Mouse (Mus musculus) hindbrain, postnatal 0 days (tissue): ENCODE results near the gene Unc13a. TPM values are rescaled to one million over a fixed set of nuclear protein-coding genes. Genes with fewer than 3 reads are reported as not detected.

Source experiments
- ATAC-seq: fragments of 200-750 bp; cut with Nextera tagmentation; 2 replicates; pipeline ENCODE4 v1.8.0; 2017; ENCODE audit warnings: mild to moderate bottlenecking, moderate TSS enrichment, moderate library complexity
- DNase-seq: peaks from one replicate; pipeline ENCODE4 v3.0.0-alpha.2; 2015; ENCODE audit warnings: low spot score
- H3K27ac ChIP-seq: fragments of 300-500 bp; sonication (generic); 2 replicates; pipeline ENCODE4 v1.5.1; 2014; ENCODE audit warnings: mild to moderate bottlenecking
- H3K27me3 ChIP-seq: fragments of 300-500 bp; sonication (generic); 2 replicates; pipeline ENCODE4 v1.6.1; 2014; ENCODE audit warnings: low read length, mixed read lengths; ENCODE audit not compliant: insufficient read depth
- H3K36me3 ChIP-seq: fragments of 300-500 bp; sonication (generic); 2 replicates; pipeline ENCODE4 v1.6.1; 2014; ENCODE audit warnings: low read length, mixed read lengths; ENCODE audit not compliant: insufficient read depth
- H3K4me1 ChIP-seq: fragments of 300-500 bp; sonication (generic); 2 replicates; pipeline ENCODE4 v1.6.1; 2014; ENCODE audit warnings: antibody characterized with exemption, low read length, mixed read lengths; ENCODE audit not compliant: insufficient read depth
- H3K4me2 ChIP-seq: fragments of 300-500 bp; sonication (generic); 2 replicates; pipeline ENCODE4 v1.6.1; 2014; ENCODE audit warnings: low read depth, mild to moderate bottlenecking, low read length, moderate library complexity, mixed read lengths
- H3K4me3 ChIP-seq: fragments of 300-500 bp; sonication (generic); 2 replicates; pipeline ENCODE4 v1.5.1; 2014; ENCODE audit warnings: low read length
- H3K9ac ChIP-seq: fragments of 300-500 bp; sonication (generic); replicated peaks from 2 replicates; pipeline ENCODE4 v1.6.1; 2014; ENCODE audit warnings: mild to moderate bottlenecking, low read length, moderate library complexity, mixed read lengths
- H3K9me3 ChIP-seq: fragments of 300-500 bp; sonication (generic); 2 replicates; pipeline ENCODE4 v1.6.1; 2016; ENCODE audit warnings: low read length, mixed read lengths
- CTCF ChIP-seq: IDR thresholded peaks from 2 replicates; pipeline ENCODE4 v1.5.1; 2016; ENCODE audit warnings: antibody characterized with exemption, control low read depth, low read depth
- WGBS: fragments of 180-500 bp; shearing (Covaris S2); extraction: QIAGEN DNeasy Blood & Tissue Kit; methylation state at CpG from one replicate; pipeline ENCODE4 v1.1.7; 2014; 5-methylcytosine and 5-hydroxymethylcytosine counted together
- microRNA-seq, 2 experiments: library from miRNA; unstranded; fragments of <30 nt; microRNA quantifications; one replicate each; pipeline ENCODE4; 2016
- polyA plus RNA-seq: library from polyadenylated mRNA; unstranded; fragments of >200 nt; fragmentation: Nextera tagmentation; extraction: Ambion mirVana; gene quantifications from 2 replicates; pipeline ENCODE4 v1.2.1, GENCODE M21; 2015
- total RNA-seq: library from RNA; depleted of rRNA; stranded (reverse); fragments of >200 nt; gene quantifications from 2 replicates; pipeline ENCODE4 v1.2.3, GENCODE M21; 2014; rRNA removed

Gene Unc13a
- total and polyA plus RNA-seq, 2 experiments from 2014 or later: 16.9 to 81.4 TPM

GRCm38 (mm10) chr8:71579476-71579875 lies 92.1 kb downstream of the Unc13a start:
- ATAC-seq (no peak), DNase-seq (peak; percentile 42)
- 0 out of 2 replicates have a peak overlapping the region, but pooled peaks have one; percentile 4 for H3K9ac ChIP-seq
- H3K27me3 ChIP-seq: no peaks in the 10 kb centered on the region
- no peaks in the 10 kb centered on the region; the same call in 1 of the 2 replicates for H3K4me1 ChIP-seq
- H3K4me3 ChIP-seq: no peak overlapping the region
- no peak overlapping the region for H3K27ac ChIP-seq
- peaks cover 15% of the 10 kb centered on the region for H3K36me3 ChIP-seq
- 54% methylated on average over 14 of the region's 14 CpGs for WGBS
- no peak for TF ChIP-seq CTCF
- H3K4me2 ChIP-seq: no peak overlapping the region
- H3K9me3 ChIP-seq: no peaks in the 10 kb centered on the region

- H3K36me3 ChIP-seq: peaks cover 11% of the 10 kb centered on the region; the same call in 1 of the 2 replicates
- H3K9ac ChIP-seq: no peak overlapping the region
- ATAC-seq (no peak), DNase-seq (no peak)
- H3K4me2 ChIP-seq: no peak overlapping the region
- H3K9me3 ChIP-seq: no peaks in the 10 kb centered on the region
- no peaks in the 10 kb centered on the region for H3K27me3 ChIP-seq
- 67% methylated on average over 1 of the region's 1 CpGs for WGBS
- no peak for TF ChIP-seq CTCF
- H3K27ac ChIP-seq: no peak overlapping the region
- H3K4me1 ChIP-seq: no peaks in the 10 kb centered on the region; the same call in 1 of the 2 replicates
- no peak overlapping the region for H3K4me3 ChIP-seq
Measured at GRCm38 (mm10) chr8:71579009-71579408, 92.5 kb downstream of the Unc13a start.

- Histone ChIP-seq H3K9ac (no peak overlapping the region), H3K4me2 (no peak overlapping the region), H3K9me3 (no peaks in the 10 kb centered on the region), H3K4me1 (no peaks in the 10 kb centered on the region; the same call in 1 of the 2 replicates), H3K4me3 (no peak overlapping the region), H3K36me3 (peaks cover 8% of the 10 kb centered on the region; the same call in 1 of the 2 replicates), H3K27me3 (no peaks in the 10 kb centered on the region), H3K27ac (no peak overlapping the region)
- no peak for DNase-seq
- no peak for TF ChIP-seq CTCF
- ATAC-seq: no peak
- 54% methylated on average over 4 of the region's 4 CpGs for WGBS
Measured at GRCm38 (mm10) chr8:71577856-71578387, 93.6 kb downstream of the Unc13a start.

GRCm38 (mm10) chr8:71575020-71575419 lies 96.5 kb downstream of the Unc13a start:
- Histone ChIP-seq H3K9ac (no peak overlapping the region), H3K36me3 (no peaks in the 10 kb centered on the region), H3K4me1 (peaks cover 6% of the 10 kb centered on the region), H3K27ac (no peak overlapping the region), H3K27me3 (no peaks in the 10 kb centered on the region), H3K4me2 (no peak overlapping the region), H3K4me3 (no peak overlapping the region), H3K9me3 (no peaks in the 10 kb centered on the region)
- no peak for DNase-seq
- 64% methylated on average over 1 of the region's 1 CpGs for WGBS
- ATAC-seq: no peak
- TF ChIP-seq CTCF: no peak

GRCm38 (mm10) chr8:71574426-71574825 lies 97.1 kb downstream of the Unc13a start:
- Histone ChIP-seq H3K4me3 (no peak overlapping the region), H3K27ac (no peak overlapping the region), H3K27me3 (no peaks in the 10 kb centered on the region), H3K4me1 (peaks cover 6% of the 10 kb centered on the region), H3K9me3 (no peaks in the 10 kb centered on the region), H3K36me3 (no peaks in the 10 kb centered on the region), H3K9ac (no peak overlapping the region), H3K4me2 (no peak overlapping the region)
- ATAC-seq: no peak
- DNase-seq: no peak
- TF ChIP-seq CTCF: no peak
- WGBS: 51% methylated on average over 7 of the region's 7 CpGs

Small RNA genes lying within 50 kb of the gene (microRNA-seq; reads per million reads assigned to microRNA genes)
- 3.6 to 4.4 reads per million in 2 experiments for gene Mir6769b

Other genes starting within 250 kb of the Unc13a start
- 325 and 330 TPM in 2 replicates for gene Abhd8, start 208.1 kb downstream of the Unc13a start, total RNA-seq
- gene Abhd8, start 208.1 kb downstream of the Unc13a start, polyA plus RNA-seq: 190 and 195 TPM in 2 replicates
- 77.9 and 127 TPM in 2 replicates for gene Mrpl34, start 206.8 kb downstream of the Unc13a start, total RNA-seq
- gene Mrpl34, start 206.8 kb downstream of the Unc13a start, polyA plus RNA-seq: 155 and 164 TPM in 2 replicates
- 191 and 195 TPM in 2 replicates for gene Dda1, start 202.6 kb downstream of the Unc13a start, total RNA-seq
- 241 and 246 TPM in 2 replicates for gene Dda1, start 202.6 kb downstream of the Unc13a start, polyA plus RNA-seq
- gene Ano8, start 185.8 kb downstream of the Unc13a start, total RNA-seq: 78.6 and 80.5 TPM in 2 replicates
- gene Ano8, start 185.8 kb downstream of the Unc13a start, polyA plus RNA-seq: 4.7 and 5.3 TPM in 2 replicates
- 36.1 and 58.5 TPM in 2 replicates for gene Gtpbp3, start 183.7 kb downstream of the Unc13a start, total RNA-seq
- gene Gtpbp3, start 183.7 kb downstream of the Unc13a start, polyA plus RNA-seq: 12.1 and 15.5 TPM in 2 replicates
- 8.0 and 8.3 TPM in 2 replicates for gene Plvap, start 160.0 kb downstream of the Unc13a start, total RNA-seq
- 10.2 and 15.3 TPM in 2 replicates for gene Plvap, start 160.0 kb downstream of the Unc13a start, polyA plus RNA-seq
- gene Ccdc194, start 146.0 kb downstream of the Unc13a start, total RNA-seq: 0.58 TPM in 1 of 2 replicates, not detected in the other
- 0.13 and 0.34 TPM in 2 replicates for gene Ccdc194, start 146.0 kb downstream of the Unc13a start, polyA plus RNA-seq
- 14.4 and 27.5 TPM in 2 replicates for gene Bst2, start 134.3 kb downstream of the Unc13a start, total RNA-seq
- gene Bst2, start 134.3 kb downstream of the Unc13a start, polyA plus RNA-seq: 21.0 and 22.7 TPM in 2 replicates
- 75.9 and 83.8 TPM in 2 replicates for gene Mvb12a, start 128.8 kb downstream of the Unc13a start, total RNA-seq
- 83.7 and 85.7 TPM in 2 replicates for gene Mvb12a, start 128.8 kb downstream of the Unc13a start, polyA plus RNA-seq
- 1.3 TPM in 1 of 2 replicates, not detected in the other for gene Tmem221, start 112.9 kb downstream of the Unc13a start, total RNA-seq
- 0.18 and 0.29 TPM in 2 replicates for gene Tmem221, start 112.9 kb downstream of the Unc13a start, polyA plus RNA-seq
- not detected in 2 replicates for gene Nxnl1, start 105.2 kb downstream of the Unc13a start, total RNA-seq
- 0.20 TPM in 1 of 2 replicates, not detected in the other for gene Nxnl1, start 105.2 kb downstream of the Unc13a start, polyA plus RNA-seq
- 210 and 238 TPM in 2 replicates for gene Slc27a1, start 102.9 kb downstream of the Unc13a start, total RNA-seq
- 127 and 152 TPM in 2 replicates for gene Slc27a1, start 102.9 kb downstream of the Unc13a start, polyA plus RNA-seq
- gene Pgls, start 79.6 kb downstream of the Unc13a start, total RNA-seq: 344 and 379 TPM in 2 replicates
- 272 and 275 TPM in 2 replicates for gene Pgls, start 79.6 kb downstream of the Unc13a start, polyA plus RNA-seq
- 6.0 TPM in 2 replicates for gene Fam129c, start 74.1 kb downstream of the Unc13a start, total RNA-seq
- gene Fam129c, start 74.1 kb downstream of the Unc13a start, polyA plus RNA-seq: 3.3 and 4.0 TPM in 2 replicates
- 95.9 and 121 TPM in 2 replicates for gene Colgalt1, start 60.8 kb downstream of the Unc13a start, total RNA-seq
- 55.3 and 56.7 TPM in 2 replicates for gene Colgalt1, start 60.8 kb downstream of the Unc13a start, polyA plus RNA-seq
- gene Jak3, start 4.5 kb upstream of the Unc13a start, total RNA-seq: 14.8 and 15.3 TPM in 2 replicates
- 7.3 and 7.4 TPM in 2 replicates for gene Jak3, start 4.5 kb upstream of the Unc13a start, polyA plus RNA-seq
- gene Insl3, start 17.5 kb upstream of the Unc13a start, total RNA-seq: not detected in 2 replicates
- gene Insl3, start 17.5 kb upstream of the Unc13a start, polyA plus RNA-seq: 1.7 and 3.4 TPM in 2 replicates
- 0.42 and 0.50 TPM in 2 replicates for gene B3gnt3, start 30.0 kb upstream of the Unc13a start, total RNA-seq
- gene B3gnt3, start 30.0 kb upstream of the Unc13a start, polyA plus RNA-seq: 0.52 and 0.60 TPM in 2 replicates
- 84.2 and 99.0 TPM in 2 replicates for gene Fcho1, start 54.0 kb upstream of the Unc13a start, total RNA-seq
- gene Fcho1, start 54.0 kb upstream of the Unc13a start, polyA plus RNA-seq: 62.2 and 65.8 TPM in 2 replicates
- gene Zfp709, start 210.3 kb upstream of the Unc13a start, total RNA-seq: 3.7 and 4.2 TPM in 2 replicates
- 4.3 and 6.3 TPM in 2 replicates for gene Zfp709, start 210.3 kb upstream of the Unc13a start, polyA plus RNA-seq
- gene Zfp882, start 236.9 kb upstream of the Unc13a start, total RNA-seq: 7.9 and 11.5 TPM in 2 replicates
- gene Zfp882, start 236.9 kb upstream of the Unc13a start, polyA plus RNA-seq: 7.4 and 7.9 TPM in 2 replicates
- 15.9 and 18.0 TPM in 2 replicates for gene Zfp617, start 236.9 kb upstream of the Unc13a start, total RNA-seq
- 21.8 and 24.4 TPM in 2 replicates for gene Zfp617, start 236.9 kb upstream of the Unc13a start, polyA plus RNA-seq